Mouse (Mus musculus) urinary bladder, adult 18-20 months (tissue): ENCODE measurements around the gene Kcnb1.

Source experiments
- DNase-seq, 2 experiments: peaks; one replicate each; pipeline ENCODE4 v3.0.0; 2022; ENCODE audit warnings: low spot score in 2 of 2, mixed read lengths in 2 of 2

The Kcnb1 gene

GRCm38 (mm10) chr2:167079535-167080257, 110.3 kb downstream of the Kcnb1 start:
- DNase-seq, result no peak

DNA sequence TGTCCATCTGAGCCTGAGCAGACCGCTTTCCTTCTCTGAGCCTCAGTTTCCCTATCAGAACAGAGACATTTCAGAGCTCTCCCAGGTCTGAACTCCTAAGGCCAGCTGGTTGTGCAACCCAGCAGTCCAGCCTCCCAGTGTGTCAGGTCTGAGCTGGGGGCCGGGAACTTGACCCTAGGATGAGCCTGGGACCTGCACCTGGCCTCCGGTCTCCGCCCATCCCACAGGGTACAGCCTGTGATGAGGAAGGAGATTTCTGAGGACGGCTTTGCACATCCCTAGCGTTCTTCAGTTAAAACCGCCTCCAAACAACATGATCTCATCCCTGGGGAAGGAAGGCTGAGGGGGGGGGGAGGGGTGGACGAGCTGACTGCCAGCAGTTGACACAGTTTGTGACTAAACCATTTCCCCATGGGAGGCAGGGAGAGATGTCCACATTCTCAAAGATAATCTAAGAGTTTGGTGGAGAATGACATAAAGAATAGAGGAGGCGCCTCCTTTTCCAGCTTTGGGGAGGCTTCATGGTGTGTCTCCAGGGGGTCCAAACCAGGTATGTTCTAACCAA, 110.9 kb downstream of the Kcnb1 start:
- no peak for DNase-seq

DNA sequence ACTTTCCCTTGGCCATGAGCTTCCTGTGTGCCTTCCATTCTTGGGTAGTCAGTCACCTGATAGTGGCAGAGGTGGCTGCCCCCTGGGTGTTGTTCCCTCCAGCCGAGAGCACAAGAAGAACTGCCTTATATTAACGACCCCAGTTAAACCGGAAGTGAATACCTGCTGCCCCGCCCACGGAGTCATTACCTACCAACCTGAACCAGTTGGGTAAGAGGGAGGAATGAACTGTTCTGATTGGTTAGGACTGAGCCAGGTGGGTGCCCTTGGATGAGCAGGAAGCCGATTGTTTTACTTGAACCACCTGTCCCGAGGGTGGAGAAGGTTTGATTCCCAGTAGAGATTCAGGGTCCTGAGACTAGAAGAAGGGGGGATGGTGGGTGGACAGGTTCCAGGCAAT, 111.5 kb downstream of the Kcnb1 start:
- DNase-seq, result no peak

GRCm38 (mm10) chr2:167077199-167077962, 112.6 kb downstream of the Kcnb1 start:
- DNase-seq, result no peak

DNA sequence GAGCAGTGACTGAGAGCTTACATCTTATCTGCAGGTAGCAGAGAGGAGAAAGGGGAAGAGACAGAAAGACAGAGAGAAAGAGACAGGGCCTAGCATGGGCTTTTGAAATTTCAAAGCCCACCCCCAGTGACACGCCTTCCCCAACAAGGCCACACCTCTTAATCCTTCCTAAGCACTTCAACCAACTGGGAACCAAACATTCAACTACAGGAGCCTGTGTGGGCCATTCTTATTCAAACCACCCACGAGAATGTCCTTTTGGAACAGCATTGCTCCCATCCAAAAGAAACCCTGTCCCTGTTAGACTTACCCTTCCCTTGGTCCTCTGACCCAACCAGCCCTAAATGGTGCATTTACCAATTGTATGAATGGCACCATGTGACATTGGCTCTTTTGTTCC, 113.2 kb downstream of the Kcnb1 start:
- no peak for DNase-seq

- no peak for DNase-seq
Measured at GRCm38 (mm10) chr2:167076352-167076751, 113.6 kb downstream of the Kcnb1 start.

- no peak for DNase-seq
Measured at GRCm38 (mm10) chr2:167074587-167074986, 115.4 kb downstream of the Kcnb1 start.

- DNase-seq, result peak; percentile 85 to 92
Measured at GRCm38 (mm10) chr2:167071641-167072601, 118.0 kb downstream of the Kcnb1 start.

GRCm38 (mm10) chr2:167071266-167071640, 118.7 kb downstream of the Kcnb1 start:
- DNase-seq, result no peak

DNA sequence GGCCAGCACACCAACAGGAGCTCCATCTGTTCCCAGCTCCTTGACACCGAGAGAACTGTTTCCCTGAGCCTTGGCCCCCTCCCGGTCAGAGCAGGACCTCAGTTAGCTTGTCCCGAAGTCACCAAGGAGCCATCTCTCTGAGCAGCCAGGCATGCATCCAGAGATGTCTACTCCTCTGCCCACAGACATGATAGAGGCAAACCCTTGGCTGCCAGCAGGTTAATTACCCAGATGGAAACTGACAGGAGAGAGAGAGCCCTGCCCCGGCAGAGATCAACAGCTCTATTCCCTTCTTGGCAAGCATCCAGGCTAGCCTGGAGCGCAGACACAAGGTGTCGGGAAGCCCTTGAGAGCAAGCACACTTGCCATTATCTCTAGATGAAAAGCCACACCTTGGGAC, 119.6 kb downstream of the Kcnb1 start:
- no peak for DNase-seq

DNA sequence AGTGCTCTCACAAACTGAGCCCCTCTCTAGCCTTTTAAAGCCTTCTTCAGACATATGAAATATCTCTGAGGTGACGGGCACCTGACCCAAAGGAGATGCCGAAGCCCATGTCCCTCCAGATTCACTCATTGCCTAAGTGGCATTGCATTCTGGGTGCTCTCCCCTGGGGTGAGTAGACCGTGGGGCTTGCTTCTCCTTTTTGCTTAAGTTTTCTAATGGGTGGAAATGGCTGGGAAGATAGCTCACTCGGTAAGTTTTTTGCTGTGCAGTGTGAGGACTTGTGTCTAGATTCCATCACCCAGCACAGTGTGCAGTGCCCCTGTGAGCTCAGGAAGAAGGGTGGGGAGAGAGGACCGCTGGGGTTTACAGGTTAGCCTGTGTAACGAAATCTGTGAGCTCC, 122.4 kb downstream of the Kcnb1 start:
- DNase-seq, result no peak

DNA sequence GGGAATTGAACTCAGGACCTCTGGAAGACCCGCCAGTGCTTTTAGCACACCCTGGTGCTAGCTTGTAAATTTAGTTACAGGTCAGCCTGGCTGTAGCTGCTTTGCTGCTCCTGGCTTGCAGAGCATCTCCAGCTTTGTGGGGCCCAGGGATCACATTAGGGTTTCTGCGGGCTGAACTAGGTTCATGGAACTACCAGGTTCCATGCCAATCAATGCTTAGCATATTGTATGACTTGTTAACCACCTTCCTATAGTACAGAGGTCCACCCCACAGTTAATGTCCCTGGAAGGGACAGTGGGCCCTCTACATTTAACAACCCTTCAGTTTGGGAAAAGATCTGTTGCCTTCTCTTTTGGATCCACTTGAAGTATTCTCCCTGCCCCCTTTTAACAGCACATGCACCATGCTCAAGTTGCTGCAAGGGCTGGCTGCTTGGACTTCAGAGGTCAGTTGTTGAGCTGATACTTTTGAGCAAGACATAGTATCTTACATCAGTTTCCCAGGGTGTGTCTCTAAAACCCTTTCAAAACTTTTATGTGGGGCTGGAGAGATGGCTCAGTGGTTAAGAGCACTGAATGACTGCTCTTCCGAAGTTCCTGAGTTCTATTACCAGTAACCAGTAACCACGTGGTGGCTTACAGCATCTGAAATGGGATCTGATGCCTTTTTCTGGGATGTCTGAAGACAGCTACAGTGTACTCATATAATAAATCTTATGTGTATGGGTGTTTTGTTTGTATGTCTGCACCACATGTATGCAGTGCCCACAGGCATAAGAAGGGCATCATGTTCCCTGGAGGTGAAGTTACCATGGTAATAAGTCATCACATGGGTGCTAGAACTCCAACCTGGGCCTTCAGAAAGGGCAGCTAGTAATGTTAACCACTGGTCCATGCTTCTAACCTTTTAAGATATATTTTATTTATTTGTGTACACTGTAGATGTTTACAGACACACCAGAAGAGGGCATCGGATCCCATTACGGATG, 123.1 kb downstream of the Kcnb1 start:
- no peak for DNase-seq

DNA sequence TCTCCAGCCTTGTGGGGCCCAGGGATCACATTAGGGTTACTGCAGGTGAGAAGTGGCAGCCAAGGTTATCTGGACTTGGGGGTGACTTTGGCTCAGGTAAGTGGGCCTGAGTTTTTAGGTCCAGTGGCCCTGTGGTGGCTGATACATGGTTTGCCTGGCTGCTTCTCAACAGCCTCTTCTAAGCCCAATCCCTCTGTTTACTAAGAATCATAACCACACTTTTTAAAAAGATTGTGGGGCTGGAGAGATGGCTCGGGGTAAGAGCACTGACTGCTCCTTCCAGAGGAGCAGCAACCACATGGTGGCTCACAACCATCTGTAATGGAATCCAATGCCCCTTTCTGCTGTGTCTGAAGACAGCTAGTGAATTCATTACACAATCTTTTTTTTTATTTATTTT, 123.9 kb downstream of the Kcnb1 start:
- no peak for DNase-seq

DNA sequence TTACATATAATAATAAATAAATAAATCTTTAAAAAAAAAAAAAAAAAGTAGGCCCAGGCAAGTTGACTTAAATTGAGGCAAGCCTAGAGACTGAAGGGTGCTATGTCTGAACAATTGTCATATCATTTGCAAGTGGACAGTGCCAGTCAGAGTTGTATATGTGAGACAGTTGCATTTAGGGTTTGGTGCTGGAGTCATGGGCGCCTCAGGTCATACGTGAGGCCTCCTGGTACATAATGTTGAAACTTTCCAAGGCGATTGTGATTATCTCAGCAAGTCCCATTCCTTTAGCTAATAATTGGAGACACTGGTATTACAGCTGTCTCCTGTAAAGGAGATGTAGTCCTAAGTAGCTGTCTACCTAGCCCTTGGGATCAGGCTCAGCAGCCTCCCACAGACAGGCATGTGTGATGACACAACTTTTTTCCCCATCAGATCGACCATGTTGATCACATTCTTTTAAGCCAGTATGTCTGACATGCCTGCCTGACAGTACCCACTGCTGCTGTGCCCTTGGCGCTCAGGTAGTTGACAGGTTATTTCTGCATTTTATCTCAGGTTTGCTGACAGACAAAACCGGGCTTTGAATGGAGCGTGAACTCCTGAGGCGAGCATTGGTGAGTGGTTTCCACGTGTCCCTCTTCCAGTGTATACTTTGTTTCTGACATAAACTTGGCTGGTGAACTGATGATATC, 125.2 kb downstream of the Kcnb1 start:
- no peak for DNase-seq

DNA sequence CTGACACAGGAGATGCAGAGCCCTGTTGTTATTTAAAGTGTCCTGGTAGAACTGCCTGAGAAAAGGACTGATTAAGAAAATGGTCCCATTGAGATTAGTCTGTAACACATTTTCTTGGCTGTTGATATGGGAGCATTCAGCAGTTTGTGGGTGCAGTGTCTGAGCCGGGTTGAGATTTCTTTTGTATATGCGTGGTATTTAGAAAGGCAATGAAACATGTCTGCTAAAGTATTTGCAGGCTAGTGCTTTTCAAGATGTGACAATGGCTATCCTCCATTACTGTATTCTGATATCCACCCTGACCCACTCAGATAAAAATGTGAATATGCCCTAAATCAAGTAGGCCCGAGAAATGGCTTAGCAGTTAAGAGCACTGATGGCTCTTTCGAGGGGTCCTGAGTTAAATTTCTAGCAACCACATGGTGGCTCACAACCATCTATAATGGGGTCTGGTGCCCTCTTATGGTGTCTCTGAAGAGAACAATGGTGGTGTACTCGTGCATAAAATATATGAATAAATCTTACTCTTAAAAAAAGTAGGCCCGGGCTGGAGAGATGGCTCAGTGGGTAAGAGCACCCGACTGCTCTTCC, 126.0 kb downstream of the Kcnb1 start:
- no peak for DNase-seq

- peak; percentile 94 to 97 for DNase-seq
Measured at GRCm38 (mm10) chr2:167062965-167063880, 126.7 kb downstream of the Kcnb1 start, which contains the start of gene Znfx1. Gene Znfx1, minus strand, starts transcription at chr2:167063015.

DNA sequence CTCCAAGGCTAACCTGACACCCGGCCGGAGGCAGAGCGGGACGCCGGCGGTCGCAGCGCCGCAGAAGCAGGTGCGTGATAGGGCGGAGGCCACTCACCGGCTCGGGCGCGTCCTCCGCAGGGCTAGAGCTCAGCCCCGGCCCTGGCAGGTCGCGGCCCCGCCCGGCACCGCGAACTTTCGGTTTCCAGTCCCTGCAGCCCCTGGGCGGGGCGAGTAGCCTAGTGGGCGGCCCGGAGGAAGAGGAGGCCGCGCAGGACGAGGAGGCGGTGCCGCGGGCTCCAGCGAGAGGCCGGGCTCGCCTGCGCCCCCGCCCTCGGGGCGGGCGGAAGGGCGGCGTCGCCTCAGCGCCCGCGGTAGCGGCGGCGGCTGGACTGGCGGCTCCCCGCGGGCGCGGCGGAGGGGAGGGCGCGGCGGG, 127.5 kb downstream of the Kcnb1 start:
- peak; percentile 91 to 92 for DNase-seq

- DNase-seq, result no peak
Measured at GRCm38 (mm10) chr2:167061381-167062034, 128.4 kb downstream of the Kcnb1 start.
